Mouse (Mus musculus) embryonic facial prominence, embryonic 13.5 days (tissue): ENCODE measurements around the gene Gramd1c. TPM values are rescaled to one million over a fixed set of nuclear protein-coding genes. Genes with fewer than 3 reads are reported as not detected.

Experiments used
- ATAC-seq: fragments of 200-750 bp; cut with Nextera tagmentation; 2 replicates; pipeline ENCODE4 v1.8.0; 2017; ENCODE audit warnings: low read depth; ENCODE audit not compliant: insufficient number of reproducible peaks, insufficient read depth, low FRiP score, low TSS enrichment
- H3K27ac ChIP-seq: fragments of 300-500 bp; sonication (generic); 2 replicates; pipeline ENCODE4 v1.5.1; 2015; ENCODE audit warnings: moderate library complexity, mild to moderate bottlenecking, inconsistent platforms
- H3K27me3 ChIP-seq: fragments of 300-500 bp; sonication (generic); 2 replicates; pipeline ENCODE4 v1.6.1; 2015; ENCODE audit warnings: mild to moderate bottlenecking, inconsistent platforms
- H3K36me3 ChIP-seq: fragments of 300-500 bp; sonication (generic); 2 replicates; pipeline ENCODE4 v1.6.1; 2015; ENCODE audit warnings: mild to moderate bottlenecking, inconsistent platforms
- H3K4me1 ChIP-seq: fragments of 300-500 bp; sonication (generic); 2 replicates; pipeline ENCODE4 v1.6.1; 2015; ENCODE audit warnings: inconsistent platforms
- H3K4me2 ChIP-seq: fragments of 300-500 bp; sonication (generic); 2 replicates; pipeline ENCODE4 v1.6.1; 2015; ENCODE audit warnings: moderate library complexity, mild to moderate bottlenecking, inconsistent platforms
- H3K4me3 ChIP-seq: fragments of 300-500 bp; sonication (generic); 2 replicates; pipeline ENCODE4 v1.5.1; 2015; ENCODE audit warnings: mild to moderate bottlenecking, inconsistent platforms
- H3K9ac ChIP-seq: fragments of 300-500 bp; sonication (generic); 2 replicates; pipeline ENCODE4 v1.6.1; 2015; ENCODE audit warnings: mild to moderate bottlenecking, inconsistent platforms
- H3K9me3 ChIP-seq: fragments of 300-500 bp; sonication (generic); 2 replicates; pipeline ENCODE4 v1.6.1; 2016; ENCODE audit warnings: inconsistent platforms
- WGBS: fragments of 180-500 bp; shearing (Covaris S2); methylation state at CpG from one replicate; pipeline ENCODE4 v1.1.7; 2015; ENCODE audit warnings: mixed read lengths; 5-methylcytosine and 5-hydroxymethylcytosine counted together
- polyA plus RNA-seq: library from polyadenylated mRNA; unstranded; fragments of >200 nt; fragmentation: Nextera tagmentation; extraction: Ambion mirVana; gene quantifications from 2 replicates; pipeline ENCODE4 v1.2.1, GENCODE M21; 2015

The Gramd1c gene
- polyA plus RNA-seq, 1 experiment from 2014 or later, result 5.4 TPM

- no peak overlapping the region for H3K9ac ChIP-seq
- H3K27ac ChIP-seq, result no peak overlapping the region
- no peak overlapping the region for H3K4me3 ChIP-seq
- no peaks in the 10 kb centered on the region for H3K36me3 ChIP-seq
- WGBS, result 48% methylated on average over 7 of the region's 7 CpGs
- H3K27me3 ChIP-seq, result no peaks in the 10 kb centered on the region
- H3K9me3 ChIP-seq, result no peaks in the 10 kb centered on the region
- no peak for ATAC-seq
- no peaks in the 10 kb centered on the region for H3K4me1 ChIP-seq
- no peak overlapping the region for H3K4me2 ChIP-seq
Measured at GRCm38 (mm10) chr16:44018372-44018771, 44.8 kb downstream of the Gramd1c start.

GRCm38 (mm10) chr16:44017707-44018106 lies 45.4 kb downstream of the Gramd1c start:
- 85% methylated on average over 4 of the region's 4 CpGs for WGBS
- Histone ChIP-seq H3K9ac (no peak overlapping the region), H3K27me3 (no peaks in the 10 kb centered on the region), H3K9me3 (no peaks in the 10 kb centered on the region), H3K36me3 (no peaks in the 10 kb centered on the region), H3K4me1 (no peaks in the 10 kb centered on the region), H3K4me3 (no peak overlapping the region), H3K4me2 (no peak overlapping the region), H3K27ac (no peak overlapping the region)
- no peak for ATAC-seq

GRCm38 (mm10) chr16:44016164-44016563 lies 47.0 kb downstream of the Gramd1c start:
- no peak overlapping the region for H3K27ac ChIP-seq
- peak overlapping the region; percentile 27 for H3K4me3 ChIP-seq
- no peaks in the 10 kb centered on the region for H3K9me3 ChIP-seq
- ATAC-seq, result no peak; the same call in 1 of the 2 replicates
- no peaks in the 10 kb centered on the region for H3K36me3 ChIP-seq
- no peak overlapping the region for H3K9ac ChIP-seq
- 11% methylated on average over 11 of the region's 11 CpGs for WGBS
- peak overlapping the region; percentile 49 for H3K4me2 ChIP-seq
- H3K4me1 ChIP-seq, result no peaks in the 10 kb centered on the region
- H3K27me3 ChIP-seq, result no peaks in the 10 kb centered on the region

- Histone ChIP-seq H3K9ac (no peak overlapping the region), H3K4me3 (peak overlapping the region; percentile 27), H3K9me3 (no peaks in the 10 kb centered on the region), H3K27ac (no peak overlapping the region), H3K4me1 (no peaks in the 10 kb centered on the region), H3K27me3 (no peaks in the 10 kb centered on the region), H3K4me2 (peak overlapping the region; percentile 49), H3K36me3 (no peaks in the 10 kb centered on the region)
- 57% methylated on average over 16 of the region's 16 CpGs for WGBS
- no peak for ATAC-seq
Measured at GRCm38 (mm10) chr16:44015416-44016158, 47.6 kb downstream of the Gramd1c start.

- no peak overlapping the region for H3K9ac ChIP-seq
- no peak overlapping the region for H3K4me3 ChIP-seq
- 51% methylated on average over 5 of the region's 5 CpGs for WGBS
- H3K9me3 ChIP-seq, result no peaks in the 10 kb centered on the region
- no peak overlapping the region for H3K27ac ChIP-seq
- H3K4me2 ChIP-seq, result no peak overlapping the region
- H3K36me3 ChIP-seq, result no peaks in the 10 kb centered on the region
- H3K27me3 ChIP-seq, result no peaks in the 10 kb centered on the region
- H3K4me1 ChIP-seq, result no peaks in the 10 kb centered on the region
- no peak for ATAC-seq
Measured at GRCm38 (mm10) chr16:44011010-44011409, 52.1 kb downstream of the Gramd1c start.

GRCm38 (mm10) chr16:44002086-44002485 lies 61.1 kb downstream of the Gramd1c start:
- 77% methylated on average over 5 of the region's 5 CpGs for WGBS
- H3K4me3 ChIP-seq, result no peak overlapping the region
- H3K27ac ChIP-seq, result no peak overlapping the region
- no peaks in the 10 kb centered on the region for H3K4me1 ChIP-seq
- H3K9ac ChIP-seq, result no peak overlapping the region
- no peaks in the 10 kb centered on the region for H3K36me3 ChIP-seq
- no peaks in the 10 kb centered on the region for H3K9me3 ChIP-seq
- H3K27me3 ChIP-seq, result no peaks in the 10 kb centered on the region
- ATAC-seq, result no peak
- no peak overlapping the region for H3K4me2 ChIP-seq

- Histone ChIP-seq H3K27ac (no peak overlapping the region), H3K9ac (no peak overlapping the region), H3K4me2 (no peak overlapping the region), H3K4me1 (no peaks in the 10 kb centered on the region), H3K36me3 (no peaks in the 10 kb centered on the region), H3K4me3 (no peak overlapping the region), H3K27me3 (no peaks in the 10 kb centered on the region), H3K9me3 (no peaks in the 10 kb centered on the region)
- ATAC-seq, result no peak
- WGBS, result 84% methylated on average over 5 of the region's 5 CpGs
Measured at GRCm38 (mm10) chr16:43999541-43999940, 63.6 kb downstream of the Gramd1c start.

GRCm38 (mm10) chr16:43999111-43999510 lies 64.0 kb downstream of the Gramd1c start:
- Histone ChIP-seq H3K4me2 (no peak overlapping the region), H3K4me1 (no peaks in the 10 kb centered on the region), H3K9me3 (no peaks in the 10 kb centered on the region), H3K4me3 (no peak overlapping the region), H3K27me3 (no peaks in the 10 kb centered on the region), H3K36me3 (no peaks in the 10 kb centered on the region), H3K27ac (no peak overlapping the region), H3K9ac (no peak overlapping the region)
- 79% methylated on average over 8 of the region's 8 CpGs for WGBS
- no peak for ATAC-seq

GRCm38 (mm10) chr16:43994623-43995022 lies 68.5 kb downstream of the Gramd1c start:
- 88% methylated on average over 3 of the region's 3 CpGs for WGBS
- no peaks in the 10 kb centered on the region for H3K36me3 ChIP-seq

GRCm38 (mm10) chr16:43986299-43986698 lies 76.8 kb downstream of the Gramd1c start:
- Histone ChIP-seq H3K4me2 (no peak overlapping the region), H3K4me3 (no peak overlapping the region), H3K9me3 (no peaks in the 10 kb centered on the region), H3K9ac (no peak overlapping the region), H3K4me1 (no peaks in the 10 kb centered on the region), H3K36me3 (no peaks in the 10 kb centered on the region), H3K27me3 (no peaks in the 10 kb centered on the region), H3K27ac (no peak overlapping the region)
- ATAC-seq, result no peak
- WGBS, result 84% methylated on average over 4 of the region's 4 CpGs

More at GRCm38 (mm10) chr16:43994623-43995022, 68.5 kb downstream of the Gramd1c start:
- Histone ChIP-seq H3K4me3 (no peak overlapping the region), H3K27ac (no peak overlapping the region), H3K4me1 (no peaks in the 10 kb centered on the region), H3K4me2 (no peak overlapping the region), H3K27me3 (no peaks in the 10 kb centered on the region), H3K9ac (no peak overlapping the region), H3K9me3 (no peaks in the 10 kb centered on the region)
- ATAC-seq, result no peak

GRCm38 (mm10) chr16:43980110-43980609 lies 83.0 kb downstream of the Gramd1c start:
- Histone ChIP-seq H3K9ac (peak overlapping the region; percentile 69), H3K27me3 (peaks cover 30% of the 10 kb centered on the region), H3K36me3 (no peaks in the 10 kb centered on the region), H3K4me2 (peak overlapping the region; percentile 100), H3K27ac (no peak overlapping the region), H3K4me1 (peaks cover 5% of the 10 kb centered on the region; the same call in 1 of the 2 replicates), H3K9me3 (no peaks in the 10 kb centered on the region), H3K4me3 (peak overlapping the region; percentile 66)
- no peak for ATAC-seq
- 19% methylated on average over 9 of the region's 9 CpGs for WGBS
